Mouse (Mus musculus): ENCODE measurements around the gene Lysmd4. TPM values are rescaled to one million over a fixed set of nuclear protein-coding genes. Genes with fewer than 3 reads are reported as not detected.
"Not testable (repeated sequence)": the region's sequence is repeated elsewhere in the genome, so short reads cannot be mapped to it uniquely, and the experiment has no call there.

Lysmd4 gene
- polyA plus RNA-seq, 1 experiment: 2.6 TPM

DNA sequence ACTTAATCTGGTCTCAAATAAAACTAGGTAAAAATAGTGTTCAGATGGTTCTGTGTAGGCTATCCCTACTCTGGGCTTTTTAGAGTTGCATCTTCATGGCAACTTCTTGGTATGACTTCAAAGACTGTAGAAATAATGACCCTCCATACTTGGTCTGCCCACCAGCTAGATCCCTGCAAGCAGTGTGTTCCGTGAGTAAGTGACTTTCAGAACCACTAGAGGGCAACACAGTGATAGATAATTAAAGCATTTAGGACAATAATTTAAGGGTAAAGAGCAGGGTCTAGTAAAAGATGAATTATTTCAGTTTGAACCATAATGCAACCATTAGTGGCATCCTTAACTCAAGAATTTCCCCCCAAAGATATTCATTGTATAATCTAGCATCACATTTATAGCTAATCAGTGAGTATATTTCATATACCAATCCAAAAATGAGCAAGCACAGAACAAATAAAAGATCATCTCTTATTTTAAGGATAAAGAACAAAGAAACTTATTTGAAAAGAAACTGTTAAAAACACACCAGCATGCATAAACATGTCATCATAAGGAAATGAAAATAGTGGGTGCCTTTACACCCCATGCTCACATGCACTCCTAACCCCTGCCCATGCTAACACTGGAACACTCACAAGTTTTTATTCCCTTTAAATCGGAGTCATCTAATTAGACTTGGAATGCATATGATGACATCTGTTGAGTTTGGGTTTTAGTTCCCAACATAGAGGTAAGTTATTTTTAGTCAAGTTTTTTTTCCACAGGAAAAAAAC is 21.0 kb downstream of the Lysmd4 start:
- Histone ChIP-seq H3ac (ENCODE audit: control insufficient read depth, insufficient read length, low read depth) (no peak overlapping the region), H3K27me3 (ENCODE audit: control insufficient read depth, insufficient read depth, insufficient read length) (no peaks in the 10 kb centered on the region), H3K36me3 (ENCODE audit: control insufficient read depth, insufficient read depth) (peaks cover 33% of the 10 kb centered on the region)

DNA sequence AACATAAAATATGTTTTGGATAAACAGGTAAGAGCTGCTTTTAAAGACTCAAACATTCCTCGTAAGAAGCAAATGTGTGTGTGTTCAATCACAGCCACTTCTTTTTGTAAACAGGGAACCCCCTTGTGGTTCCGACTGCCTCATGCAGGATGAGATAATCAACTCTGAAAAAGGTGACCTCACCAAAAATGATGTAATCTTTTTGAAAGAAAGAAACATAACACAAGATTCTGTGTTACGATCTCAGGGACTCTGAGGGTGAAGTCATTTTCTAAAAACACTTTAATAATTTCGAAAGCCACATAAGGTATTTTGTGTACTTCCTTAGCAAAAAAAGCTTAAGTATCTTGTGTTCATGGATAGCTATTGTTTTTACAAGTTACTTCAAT is 21.5 kb downstream of the Lysmd4 start:
- no peak overlapping the region for H3ac ChIP-seq (ENCODE audit: control insufficient read depth, insufficient read length, low read depth)
- peaks cover 28% of the 10 kb centered on the region for H3K36me3 ChIP-seq (ENCODE audit: control insufficient read depth, insufficient read depth)
- no peak overlapping the region for H3K4me3 ChIP-seq (ENCODE audit: insufficient read depth, poor library complexity, severe bottlenecking)
- H3K79me3 ChIP-seq (ENCODE audit: low read depth): no peaks in the 10 kb centered on the region
- no peak for TF ChIP-seq USF1 (IDR thresholded peaks at IDR 0.05; ENCODE audit: low read depth)
- no peaks in the 10 kb centered on the region for H3K79me2 ChIP-seq (ENCODE audit: control insufficient read depth, insufficient read depth)
- H3K27me3 ChIP-seq (ENCODE audit: control insufficient read depth, insufficient read depth, insufficient read length): no peaks in the 10 kb centered on the region

More for the DNA sequence above, 21.0 kb downstream of the Lysmd4 start:
- Histone ChIP-seq H3K4me3 (ENCODE audit: insufficient read depth, poor library complexity, severe bottlenecking) (no peak overlapping the region), H3K79me3 (ENCODE audit: low read depth) (no peaks in the 10 kb centered on the region), H3K79me2 (ENCODE audit: control insufficient read depth, insufficient read depth) (no peaks in the 10 kb centered on the region)
- TF ChIP-seq USF1 (IDR thresholded peaks at IDR 0.05; ENCODE audit: low read depth) (no peak), MAX (IDR thresholded peaks at IDR 0.05) (no peak), CTCF (IDR thresholded peaks at IDR 0.05; ENCODE audit: control insufficient read depth, insufficient read depth, insufficient read length) (no peak), MYOD1 (IDR thresholded peaks at IDR 0.05; ENCODE audit: control insufficient read depth, insufficient read length, low read depth) (no peak), MYOG (IDR thresholded peaks at IDR 0.05; ENCODE audit: control insufficient read depth, extremely low read depth, insufficient read length) (no peak), CEBPB (IDR thresholded peaks at IDR 0.05; ENCODE audit: low read depth) (no peak), FOSL1 (IDR thresholded peaks at IDR 0.05; ENCODE audit: insufficient read depth, low read length, poor library complexity, severe bottlenecking) (no peak)

DNA sequence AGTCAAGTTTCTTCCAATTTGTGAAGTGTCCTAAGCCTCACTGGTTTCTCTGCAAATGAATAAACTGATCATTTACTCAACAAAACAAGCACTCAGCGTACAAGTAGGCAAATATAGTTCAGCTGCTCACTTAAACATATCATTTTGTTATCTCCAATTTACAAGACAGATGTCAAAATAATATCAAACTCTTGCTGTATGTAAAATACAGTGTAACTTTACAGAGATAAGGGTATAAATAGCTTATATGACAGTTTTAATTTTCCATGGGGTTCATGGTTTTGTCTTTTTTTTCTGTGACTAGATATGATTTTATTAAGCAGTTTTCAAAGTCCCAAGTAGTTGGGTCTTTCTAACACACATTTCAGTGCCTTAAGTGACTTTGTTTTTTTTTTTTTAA is 22.9 kb downstream of the Lysmd4 start:
- no peak for TF ChIP-seq USF1 (IDR thresholded peaks at IDR 0.05; ENCODE audit: low read depth)
- TF ChIP-seq MYOD1 (IDR thresholded peaks at IDR 0.05; ENCODE audit: control insufficient read depth, insufficient read length, low read depth): no peak
- no peak for TF ChIP-seq FOSL1 (IDR thresholded peaks at IDR 0.05; ENCODE audit: insufficient read depth, low read length, poor library complexity, severe bottlenecking)
- TF ChIP-seq MYOG (IDR thresholded peaks at IDR 0.05; ENCODE audit: control insufficient read depth, extremely low read depth, insufficient read length): no peak
- no peak for TF ChIP-seq CEBPB (IDR thresholded peaks at IDR 0.05; ENCODE audit: low read depth)
- H3K36me3 ChIP-seq (ENCODE audit: control insufficient read depth, insufficient read depth): peaks cover 20% of the 10 kb centered on the region

DNA sequence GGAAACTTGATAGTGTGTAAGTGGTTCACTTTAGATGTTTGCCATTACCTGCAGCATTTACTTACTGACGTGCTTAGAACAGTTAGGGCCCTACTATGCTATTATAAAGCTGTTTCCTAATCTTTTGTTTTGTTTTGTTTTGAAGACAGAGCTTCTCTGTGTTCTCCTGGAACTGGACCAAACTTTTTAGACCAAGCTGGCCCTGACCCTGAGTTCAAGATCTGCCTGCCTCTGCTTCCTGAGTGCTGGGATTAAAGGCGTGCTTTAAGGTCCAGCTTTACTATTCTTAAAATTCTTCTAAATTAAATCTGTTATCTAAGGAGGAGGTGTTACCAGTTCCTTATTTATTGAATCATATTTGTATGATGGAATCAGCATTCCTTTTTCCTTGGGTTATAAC is 23.7 kb downstream of the Lysmd4 start:
- H3K27me3 ChIP-seq (ENCODE audit: control insufficient read depth, insufficient read depth, insufficient read length): no peaks in the 10 kb centered on the region
- no peak overlapping the region for H3K4me3 ChIP-seq (ENCODE audit: insufficient read depth, poor library complexity, severe bottlenecking)
- peaks cover 27% of the 10 kb centered on the region for H3K36me3 ChIP-seq (ENCODE audit: control insufficient read depth, insufficient read depth)
- no peak overlapping the region for H3ac ChIP-seq (ENCODE audit: control insufficient read depth, insufficient read length, low read depth)
- H3K79me2 ChIP-seq (ENCODE audit: control insufficient read depth, insufficient read depth): no peaks in the 10 kb centered on the region
- TF ChIP-seq FOSL1 (IDR thresholded peaks at IDR 0.05; ENCODE audit: insufficient read depth, low read length, poor library complexity, severe bottlenecking) (no peak), MYOD1 (IDR thresholded peaks at IDR 0.05; ENCODE audit: control insufficient read depth, insufficient read length, low read depth) (no peak)
- H3K79me3 ChIP-seq (ENCODE audit: low read depth): no peaks in the 10 kb centered on the region

More for the DNA sequence above, 22.9 kb downstream of the Lysmd4 start:
- H3K27me3 ChIP-seq (ENCODE audit: control insufficient read depth, insufficient read depth, insufficient read length): no peaks in the 10 kb centered on the region
- H3K4me3 ChIP-seq (ENCODE audit: insufficient read depth, poor library complexity, severe bottlenecking): no peak overlapping the region
- H3ac ChIP-seq (ENCODE audit: control insufficient read depth, insufficient read length, low read depth): no peak overlapping the region
- H3K79me2 ChIP-seq (ENCODE audit: control insufficient read depth, insufficient read depth): no peaks in the 10 kb centered on the region
- no peaks in the 10 kb centered on the region for H3K79me3 ChIP-seq (ENCODE audit: low read depth)

GRCm38 (mm10) chr7:67259828-67260563 is 37.7 kb downstream of the Lysmd4 start:
- Histone ChIP-seq H3K79me3 (ENCODE audit: low read depth) (peaks cover 2% of the 10 kb centered on the region), H3K27me3 (ENCODE audit: control insufficient read depth, insufficient read depth, insufficient read length) (no peaks in the 10 kb centered on the region), H3ac (ENCODE audit: control insufficient read depth, insufficient read length, low read depth) (no peak overlapping the region), H3K79me2 (ENCODE audit: control insufficient read depth, insufficient read depth) (no peaks in the 10 kb centered on the region), H3K4me3 (ENCODE audit: insufficient read depth, poor library complexity, severe bottlenecking) (no peak overlapping the region), H3K36me3 (ENCODE audit: control insufficient read depth, insufficient read depth) (peaks cover 29% of the 10 kb centered on the region)
- no peak for TF ChIP-seq USF1 (IDR thresholded peaks at IDR 0.05; ENCODE audit: low read depth)
- TF ChIP-seq MYOD1 (IDR thresholded peaks at IDR 0.05; ENCODE audit: control insufficient read depth, insufficient read length, low read depth): no peak
- no peak for TF ChIP-seq CTCF (IDR thresholded peaks at IDR 0.05; ENCODE audit: control insufficient read depth, insufficient read depth, insufficient read length)

DNA sequence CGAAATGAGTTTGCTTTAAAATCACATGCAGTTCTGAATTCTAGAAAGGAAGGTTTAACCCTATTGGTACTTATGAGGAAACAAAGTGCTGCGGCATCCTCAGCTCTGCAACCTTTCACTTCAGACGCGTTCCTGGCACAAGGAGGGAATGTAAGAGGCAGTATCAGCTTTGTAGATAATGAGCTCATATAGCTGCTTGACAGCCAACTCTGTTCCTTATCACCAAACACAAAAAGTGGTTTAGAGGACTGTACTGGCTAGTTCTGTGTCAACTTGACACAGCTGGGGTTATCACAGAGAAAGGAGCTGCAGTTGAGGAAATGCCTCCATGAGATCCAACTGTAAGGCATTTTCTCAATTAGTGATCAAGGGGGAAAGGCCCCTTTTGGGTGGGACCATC is 48.1 kb downstream of the Lysmd4 start:
- H3K79me2 ChIP-seq (ENCODE audit: control insufficient read depth, insufficient read depth); H3K27me3 ChIP-seq (ENCODE audit: control insufficient read depth, insufficient read depth, insufficient read length); H3ac ChIP-seq (ENCODE audit: control insufficient read depth, insufficient read length, low read depth); H3K4me3 ChIP-seq (ENCODE audit: insufficient read depth, poor library complexity, severe bottlenecking); H3K79me3 ChIP-seq (ENCODE audit: low read depth); H3K36me3 ChIP-seq (ENCODE audit: control insufficient read depth, insufficient read depth): not testable (repeated sequence)

All from C2C12 (cell line).